In the genomic region with DNA sequence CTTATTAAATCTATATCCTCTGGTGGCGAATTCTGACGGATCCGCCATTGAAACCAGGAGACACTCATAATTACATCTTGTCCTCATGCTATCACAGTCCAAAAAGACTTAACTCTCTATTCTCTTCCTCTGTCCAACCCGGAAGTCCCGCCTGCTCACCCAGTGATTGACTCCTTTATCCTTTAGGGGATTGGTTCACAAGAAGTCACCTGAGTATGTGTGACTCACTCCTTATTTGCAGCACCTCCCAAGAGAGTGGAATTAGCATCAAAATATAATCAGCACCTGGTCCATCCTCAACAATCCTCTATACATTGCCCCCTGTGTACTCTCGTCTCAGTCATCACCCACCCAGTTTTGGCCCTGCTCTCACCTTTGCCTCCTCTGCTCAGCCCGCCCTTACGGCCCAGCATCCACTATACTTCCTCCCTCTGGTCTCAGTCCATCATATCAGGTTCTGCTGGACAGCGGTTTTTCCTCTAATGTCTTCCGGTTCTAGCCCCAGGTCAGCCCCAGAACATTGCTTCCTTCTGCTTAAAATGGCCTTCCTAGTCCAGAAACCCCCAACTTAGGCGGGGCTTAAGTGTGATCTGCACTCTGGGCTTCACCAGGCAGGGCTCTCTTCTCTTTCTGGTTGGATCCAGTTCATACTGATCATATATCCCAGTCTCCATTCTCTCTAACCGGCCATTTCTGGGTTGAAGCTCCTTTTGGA, we compare ENCODE assay signal across 31 mouse cellular contexts. TPM values are rescaled to one million over a fixed set of nuclear protein-coding genes. Genes with fewer than 3 reads are reported as not detected.
"Had no signal": no experiment of that assay in that cellular context is flagged by ENCODE, and none has a peak within 500 bp of the region (broad histone marks: within the 10 kb centered on the region; RNA-seq: fewer than 3 reads in every experiment).

No protein-coding gene starts in this region.

- DNase-seq: kidney, adult 9 months; kidney, postnatal 14 days; layer of hippocampus, adult 9-11 months; liver; liver, embryonic 13.5 days; lung, embryonic 14.5 days; lung, postnatal 36 days; retina, postnatal 1 day; right cerebral cortex, postnatal 25 days; spleen, adult 18-20 months; thymus, postnatal 25 days had no signal

- H3K9ac ChIP-seq: limb, embryonic 13.5 days; liver, embryonic 13.5 days; lung, embryonic 14.5 days; midbrain, embryonic 13.5 days; neural tube, embryonic 13.5 days; stomach, embryonic 15.5 days had no signal

- H3K4me2 ChIP-seq: limb, embryonic 13.5 days; liver, embryonic 13.5 days; lung, embryonic 14.5 days; midbrain, embryonic 13.5 days; neural tube, embryonic 13.5 days; stomach, embryonic 15.5 days had no signal

- H3K4me1 ChIP-seq: midbrain, embryonic 13.5 days; neural tube, embryonic 13.5 days had no signal

- ATAC-seq: lung, postnatal 0 days; midbrain, embryonic 13.5 days; midbrain, embryonic 16.5 days had no signal

- H3K27me3 ChIP-seq: limb, embryonic 13.5 days; neural tube, embryonic 13.5 days; stomach, embryonic 15.5 days had no signal

- H3K4me3 ChIP-seq: layer of hippocampus, adult 2 months; limb, embryonic 10.5 days; limb, embryonic 13.5 days; liver, embryonic 13.5 days; megakaryocyte, embryonic 14.5 days; midbrain, embryonic 10.5 days; midbrain, embryonic 13.5 days; myocyte; neural tube, embryonic 13.5 days; stomach, embryonic 15.5 days had no signal

- H3K27ac ChIP-seq: layer of hippocampus, adult 2 months; limb, embryonic 13.5 days; midbrain, embryonic 10.5 days; midbrain, embryonic 13.5 days; neural tube, embryonic 13.5 days; stomach, embryonic 15.5 days had no signal

- H3K36me3 ChIP-seq: limb, embryonic 10.5 days; limb, embryonic 13.5 days; liver, embryonic 13.5 days; midbrain, embryonic 10.5 days; midbrain, embryonic 13.5 days; neural tube, embryonic 13.5 days; stomach, embryonic 15.5 days had no signal

- H3K9me3 ChIP-seq: limb, embryonic 10.5 days; limb, embryonic 13.5 days; liver, embryonic 13.5 days; megakaryocyte, embryonic 14.5 days; midbrain, embryonic 10.5 days; midbrain, embryonic 13.5 days; neural tube, embryonic 13.5 days; stomach, embryonic 15.5 days had no signal

RNA-seq across cellular contexts. Expression of a gene that starts 6.7 kb away (rescaled TPM):
- total RNA-seq: layer of hippocampus, adult 2 months; layer of hippocampus, postnatal 25 days; left cerebral cortex, adult 18-20 months; left cerebral cortex, postnatal 25 days; monocyte, adult 5-6 weeks; neutrophil, adult 5-6 weeks had no signal
- polyA plus RNA-seq: kidney, embryonic 16.5 days; limb, embryonic 10.5 days; limb, embryonic 13.5 days; liver, embryonic 13.5 days; liver, embryonic 16.5 days; lung, embryonic 14.5 days; lung, postnatal 0 days; midbrain, embryonic 10.5 days; midbrain, embryonic 13.5 days; myocyte; neural tube, embryonic 13.5 days; thymus, postnatal 0 days; urinary bladder, adult 2 months had no signal

RNA-seq across cellular contexts. Expression of a gene that starts 15.1 kb away (rescaled TPM):
- total RNA-seq: layer of hippocampus, adult 2 months; layer of hippocampus, postnatal 25 days; left cerebral cortex, adult 18-20 months; left cerebral cortex, postnatal 25 days; neutrophil, adult 5-6 weeks had no signal
- polyA plus RNA-seq: neural tube, embryonic 13.5 days; urinary bladder, adult 2 months had no signal
